Mouse (Mus musculus) midbrain, embryonic 12.5 days (tissue): ENCODE measurements around the gene Npm1. TPM values are rescaled to one million over a fixed set of nuclear protein-coding genes. Genes with fewer than 3 reads are reported as not detected.
A peak's percentile ranks its signal among the peaks of the same experiment; 100 is the strongest.

ENCODE experiments used
- ATAC-seq: fragments of 200-750 bp; cut with Nextera tagmentation; 2 replicates; pipeline ENCODE4 v1.8.0; 2017; ENCODE audit warnings: low read depth, moderate TSS enrichment, moderate library complexity; ENCODE audit not compliant: low FRiP score
- H3K27ac ChIP-seq: fragments of 300-500 bp; sonication (generic); replicated peaks from 2 replicates; pipeline ENCODE4 v1.5.1; 2016; ENCODE audit warnings: mild to moderate bottlenecking
- H3K27me3 ChIP-seq: fragments of 300-500 bp; sonication (generic); 2 replicates; pipeline ENCODE4 v1.6.1; 2016; ENCODE audit warnings: mild to moderate bottlenecking
- H3K36me3 ChIP-seq: fragments of 300-500 bp; sonication (generic); 2 replicates; pipeline ENCODE4 v1.6.1; 2016
- H3K4me1 ChIP-seq: fragments of 300-500 bp; sonication (generic); 2 replicates; pipeline ENCODE4 v1.6.1; 2016
- H3K4me2 ChIP-seq: fragments of 300-500 bp; sonication (generic); replicated peaks from 2 replicates; pipeline ENCODE4 v1.6.1; 2016; ENCODE audit warnings: mild to moderate bottlenecking, moderate library complexity
- H3K4me3 ChIP-seq: fragments of 300-500 bp; sonication (generic); 2 replicates; pipeline ENCODE4 v1.5.1; 2016; ENCODE audit warnings: mild to moderate bottlenecking
- H3K9ac ChIP-seq: fragments of 300-500 bp; sonication (generic); replicated peaks from 2 replicates; pipeline ENCODE4 v1.6.1; 2016; ENCODE audit warnings: mild to moderate bottlenecking, moderate library complexity
- H3K9me3 ChIP-seq: fragments of 300-500 bp; sonication (generic); 2 replicates; pipeline ENCODE4 v1.6.1; 2016; ENCODE audit warnings: mild to moderate bottlenecking
- WGBS: fragments of 180-500 bp; shearing (Covaris S2); methylation state at CpG from one replicate; pipeline ENCODE4 v1.1.7; 2016; 5-methylcytosine and 5-hydroxymethylcytosine counted together
- polyA plus RNA-seq: library from polyadenylated mRNA; unstranded; fragments of >200 nt; fragmentation: Nextera tagmentation; extraction: Ambion mirVana; gene quantifications from 2 replicates; pipeline ENCODE4 v1.2.1, GENCODE M21; 2016

Gene Npm1
- polyA plus RNA-seq, 1 experiment from 2014 or later = 647 TPM

DNA sequence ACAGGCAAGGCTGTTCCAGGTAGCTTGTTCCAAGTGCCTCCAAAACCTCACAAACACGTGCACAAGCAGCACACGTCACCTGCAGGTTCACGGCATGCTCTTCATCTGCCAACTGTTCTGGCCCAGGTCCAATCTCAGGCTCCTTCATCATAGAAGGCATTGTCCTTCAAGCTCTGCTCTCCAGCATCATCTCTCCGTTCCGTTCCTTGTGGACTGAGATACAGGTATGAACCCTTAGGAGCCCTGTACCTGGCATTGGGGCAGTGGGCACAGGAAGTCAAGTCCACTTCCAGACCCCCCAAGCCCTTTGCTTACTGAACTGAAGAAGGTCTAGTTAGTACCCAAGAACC, 22.9 kb downstream of the Npm1 start:
- Histone ChIP-seq H3K4me2 (no peak overlapping the region), H3K9me3 (no peaks in the 10 kb centered on the region), H3K9ac (no peak overlapping the region), H3K27me3 (peaks cover 33% of the 10 kb centered on the region), H3K4me3 (no peak overlapping the region), H3K4me1 (peaks cover 16% of the 10 kb centered on the region), H3K36me3 (no peaks in the 10 kb centered on the region), H3K27ac (no peak overlapping the region)
- no peak for ATAC-seq
- 88% methylated on average over 5 of the region's 5 CpGs for WGBS

- H3K4me1 ChIP-seq = peaks cover 12% of the 10 kb centered on the region
- no peaks in the 10 kb centered on the region for H3K9me3 ChIP-seq
- ATAC-seq = no peak
- H3K27ac ChIP-seq = no peak overlapping the region
- H3K4me3 ChIP-seq = no peak overlapping the region
- H3K9ac ChIP-seq = no peak overlapping the region
- no peak overlapping the region for H3K4me2 ChIP-seq
- WGBS = 74% methylated on average over 9 of the region's 9 CpGs
- H3K27me3 ChIP-seq = peaks cover 28% of the 10 kb centered on the region
- H3K36me3 ChIP-seq = no peaks in the 10 kb centered on the region
These were observed 23.4 kb downstream of the Npm1 start for GRCm38 (mm10) chr11:33139458-33140110.

DNA sequence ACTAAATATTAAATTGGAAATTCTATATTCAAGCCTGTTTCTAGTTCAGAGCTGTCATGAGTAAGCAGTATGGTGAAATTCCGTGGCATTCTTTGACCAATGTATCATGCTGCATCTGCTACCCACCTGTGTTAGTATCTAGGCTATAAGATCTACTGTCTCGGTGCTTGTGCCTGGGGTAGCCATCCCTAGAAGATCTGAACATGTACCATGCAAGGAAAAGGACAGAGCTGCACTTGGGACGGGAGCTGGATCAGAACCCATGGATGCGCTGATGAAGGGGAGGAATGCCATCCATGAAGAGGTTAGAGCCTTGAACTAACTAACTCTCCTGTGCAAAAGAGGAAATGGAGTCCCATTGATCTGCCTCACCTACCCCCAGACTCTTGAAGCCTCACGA, 24.3 kb downstream of the Npm1 start:
- no peak overlapping the region for H3K4me2 ChIP-seq
- no peak overlapping the region for H3K27ac ChIP-seq
- H3K27me3 ChIP-seq = peaks cover 19% of the 10 kb centered on the region
- H3K9me3 ChIP-seq = no peaks in the 10 kb centered on the region
- no peak overlapping the region for H3K9ac ChIP-seq
- no peak for ATAC-seq
- peaks cover 3% of the 10 kb centered on the region for H3K4me1 ChIP-seq
- H3K4me3 ChIP-seq = no peak overlapping the region
- no peaks in the 10 kb centered on the region for H3K36me3 ChIP-seq
- 89% methylated on average over 5 of the region's 5 CpGs for WGBS

DNA sequence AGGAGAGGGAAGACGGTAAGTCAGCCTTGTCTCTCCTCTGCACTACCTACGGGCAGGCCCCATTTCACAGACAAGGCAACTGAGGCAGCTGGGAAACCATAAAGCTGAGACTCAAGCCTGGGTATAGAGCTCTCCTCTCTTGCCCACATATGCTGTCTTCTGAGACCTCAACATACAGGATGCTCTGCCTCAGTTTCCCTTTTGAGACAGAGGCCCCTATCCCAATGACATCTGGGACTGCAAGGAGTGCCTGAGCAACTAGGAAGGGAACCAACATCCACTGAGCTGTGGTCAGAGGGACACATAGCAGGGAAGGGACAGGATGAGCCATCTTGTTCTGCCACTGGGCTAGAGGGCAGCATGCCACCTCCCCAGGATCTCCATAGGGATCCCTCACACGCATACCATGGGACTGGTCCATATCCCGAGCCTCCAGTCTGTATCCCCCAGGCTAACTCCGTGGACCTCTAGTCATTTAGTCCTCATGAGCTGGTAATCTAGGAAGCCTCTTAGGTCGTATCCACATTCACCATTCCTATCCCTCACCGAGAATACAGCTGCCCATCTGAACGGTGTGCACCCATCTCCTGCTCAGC, 28.5 kb downstream of the Npm1 start:
- H3K4me3 ChIP-seq = no peak overlapping the region
- no peak for ATAC-seq
- WGBS = 83% methylated on average over 8 of the region's 8 CpGs

GRCm38 (mm10) chr11:33132619-33133338, 30.2 kb downstream of the Npm1 start:
- no peak overlapping the region for H3K4me2 ChIP-seq
- H3K9ac ChIP-seq = no peak overlapping the region; the same call in 1 of the 2 replicates
- WGBS = 70% methylated on average over 8 of the region's 8 CpGs
- H3K27ac ChIP-seq = no peak overlapping the region
- no peaks in the 10 kb centered on the region for H3K36me3 ChIP-seq
- no peaks in the 10 kb centered on the region for H3K27me3 ChIP-seq
- ATAC-seq = peak; percentile 34; the same call in 1 of the 2 replicates
- no peaks in the 10 kb centered on the region for H3K9me3 ChIP-seq
- H3K4me1 ChIP-seq = no peaks in the 10 kb centered on the region
- H3K4me3 ChIP-seq = no peak overlapping the region

More for the DNA sequence above, 28.5 kb downstream of the Npm1 start:
- H3K27ac ChIP-seq = no peak overlapping the region
- H3K9me3 ChIP-seq = no peaks in the 10 kb centered on the region
- H3K4me1 ChIP-seq = no peaks in the 10 kb centered on the region
- H3K27me3 ChIP-seq = no peaks in the 10 kb centered on the region
- H3K4me2 ChIP-seq = no peak overlapping the region
- H3K36me3 ChIP-seq = no peaks in the 10 kb centered on the region
- H3K9ac ChIP-seq = no peak overlapping the region

DNA sequence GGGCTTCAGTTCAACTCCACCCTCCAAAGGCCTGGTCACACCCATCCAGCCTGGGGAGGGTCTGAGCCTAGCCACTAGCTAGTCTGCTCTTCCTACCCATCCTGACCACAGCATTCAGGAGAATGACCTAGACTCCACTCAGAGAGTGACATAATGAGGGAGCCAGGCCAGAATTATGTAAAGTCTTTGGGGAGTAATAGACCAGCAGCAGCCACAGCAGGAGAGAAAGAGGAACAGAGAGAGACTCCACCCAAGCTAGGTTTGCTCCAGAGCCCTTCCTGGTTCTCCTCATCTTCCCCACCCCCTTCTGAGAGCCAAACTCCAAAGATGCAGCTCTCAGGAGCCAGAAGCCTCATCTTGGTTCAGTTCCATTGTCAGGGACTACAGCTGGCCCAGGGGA, 35.9 kb downstream of the Npm1 start:
- no peak overlapping the region for H3K9ac ChIP-seq
- no peak overlapping the region for H3K4me3 ChIP-seq
- H3K27ac ChIP-seq = no peak overlapping the region
- no peaks in the 10 kb centered on the region for H3K9me3 ChIP-seq
- peaks cover 7% of the 10 kb centered on the region; the same call in 1 of the 2 replicates for H3K4me1 ChIP-seq
- H3K4me2 ChIP-seq = no peak overlapping the region
- peaks cover 20% of the 10 kb centered on the region for H3K27me3 ChIP-seq
- no peaks in the 10 kb centered on the region for H3K36me3 ChIP-seq
- ATAC-seq = no peak

- Histone ChIP-seq H3K4me1 (peaks cover 7% of the 10 kb centered on the region; the same call in 1 of the 2 replicates), H3K27ac (no peak overlapping the region), H3K9me3 (no peaks in the 10 kb centered on the region), H3K36me3 (no peaks in the 10 kb centered on the region), H3K4me2 (peak overlapping the region; percentile 59), H3K4me3 (peak overlapping the region; percentile 37), H3K9ac (peak overlapping the region; percentile 50), H3K27me3 (peaks cover 25% of the 10 kb centered on the region)
- WGBS = 1% methylated on average over 37 of the region's 37 CpGs
- peak; percentile 69 for ATAC-seq
These were observed 40.3 kb downstream of the Npm1 start for GRCm38 (mm10) chr11:33122575-33123268.

- no peaks in the 10 kb centered on the region for H3K36me3 ChIP-seq
- WGBS = 78% methylated on average over 8 of the region's 8 CpGs
- H3K27ac ChIP-seq = no peak overlapping the region
- H3K27me3 ChIP-seq = peaks cover 21% of the 10 kb centered on the region
- no peak for ATAC-seq
- no peak overlapping the region for H3K9ac ChIP-seq
- no peak overlapping the region for H3K4me3 ChIP-seq
- H3K4me2 ChIP-seq = no peak overlapping the region
- H3K9me3 ChIP-seq = no peaks in the 10 kb centered on the region
- H3K4me1 ChIP-seq = peaks cover 7% of the 10 kb centered on the region; the same call in 1 of the 2 replicates
These were observed 43.5 kb downstream of the Npm1 start for GRCm38 (mm10) chr11:33119556-33119955.

- Histone ChIP-seq H3K9me3 (no peaks in the 10 kb centered on the region), H3K27me3 (peaks cover 17% of the 10 kb centered on the region), H3K36me3 (no peaks in the 10 kb centered on the region), H3K27ac (no peak overlapping the region), H3K9ac (no peak overlapping the region), H3K4me2 (no peak overlapping the region), H3K4me1 (peaks cover 7% of the 10 kb centered on the region; the same call in 1 of the 2 replicates), H3K4me3 (no peak overlapping the region)
- whole genome bisulfite sequencing = 90% methylated on average over 7 of the region's 7 CpGs
- no peak for ATAC-seq
These were observed 43.9 kb downstream of the Npm1 start for GRCm38 (mm10) chr11:33119116-33119515.

- Histone ChIP-seq H3K4me3 (no peak overlapping the region), H3K36me3 (no peaks in the 10 kb centered on the region), H3K9ac (no peak overlapping the region), H3K9me3 (no peaks in the 10 kb centered on the region), H3K4me1 (peaks cover 7% of the 10 kb centered on the region; the same call in 1 of the 2 replicates), H3K4me2 (no peak overlapping the region), H3K27me3 (peaks cover 11% of the 10 kb centered on the region), H3K27ac (no peak overlapping the region)
- ATAC-seq = no peak
- WGBS = 73% methylated on average over 6 of the region's 6 CpGs
These were observed 44.5 kb downstream of the Npm1 start for GRCm38 (mm10) chr11:33118480-33118879.

GRCm38 (mm10) chr11:33115796-33116195, 47.2 kb downstream of the Npm1 start:
- H3K4me1 ChIP-seq = no peaks in the 10 kb centered on the region
- 89% methylated on average over 3 of the region's 3 CpGs for WGBS
- H3K9ac ChIP-seq = no peak overlapping the region
- no peak overlapping the region for H3K27ac ChIP-seq
- no peak for ATAC-seq
- H3K27me3 ChIP-seq = no peaks in the 10 kb centered on the region
- H3K4me2 ChIP-seq = no peak overlapping the region
- H3K36me3 ChIP-seq = no peaks in the 10 kb centered on the region
- H3K9me3 ChIP-seq = no peaks in the 10 kb centered on the region
- no peak overlapping the region for H3K4me3 ChIP-seq

DNA sequence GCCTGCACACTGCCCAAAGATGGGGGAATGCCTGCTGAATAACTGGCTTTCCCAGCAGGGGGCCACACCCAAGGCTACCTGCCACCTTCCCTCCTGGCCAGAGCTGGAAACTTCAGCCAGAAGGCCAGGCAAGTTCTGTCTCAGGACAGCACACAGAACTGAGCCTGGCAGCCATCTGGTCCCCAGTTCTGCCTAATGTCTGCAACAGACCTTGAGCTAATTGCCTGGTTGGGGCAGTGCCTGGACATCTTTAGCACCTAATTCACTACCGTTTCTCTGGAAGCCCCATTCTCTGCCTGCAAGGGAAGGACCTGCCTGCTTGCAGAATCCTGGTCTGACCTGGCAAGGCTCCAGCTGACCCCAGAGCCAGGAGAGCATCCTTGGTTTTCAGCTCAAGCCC, 50.6 kb downstream of the Npm1 start:
- no peak for ATAC-seq
- H3K27me3 ChIP-seq = 0 out of 2 replicates have a peak, but pooled peaks cover 3% of the 10 kb centered on the region
- WGBS = 65% methylated on average over 1 of the region's 1 CpGs

More for the DNA sequence above, 50.6 kb downstream of the Npm1 start:
- H3K4me1 ChIP-seq = no peaks in the 10 kb centered on the region
- H3K9me3 ChIP-seq = no peaks in the 10 kb centered on the region
- H3K4me2 ChIP-seq = no peak overlapping the region
- H3K4me3 ChIP-seq = no peak overlapping the region
- no peaks in the 10 kb centered on the region for H3K36me3 ChIP-seq
- H3K27ac ChIP-seq = no peak overlapping the region
- no peak overlapping the region for H3K9ac ChIP-seq
